Mouse (Mus musculus): ENCODE measurements around the gene Snrnp35.

DNA sequence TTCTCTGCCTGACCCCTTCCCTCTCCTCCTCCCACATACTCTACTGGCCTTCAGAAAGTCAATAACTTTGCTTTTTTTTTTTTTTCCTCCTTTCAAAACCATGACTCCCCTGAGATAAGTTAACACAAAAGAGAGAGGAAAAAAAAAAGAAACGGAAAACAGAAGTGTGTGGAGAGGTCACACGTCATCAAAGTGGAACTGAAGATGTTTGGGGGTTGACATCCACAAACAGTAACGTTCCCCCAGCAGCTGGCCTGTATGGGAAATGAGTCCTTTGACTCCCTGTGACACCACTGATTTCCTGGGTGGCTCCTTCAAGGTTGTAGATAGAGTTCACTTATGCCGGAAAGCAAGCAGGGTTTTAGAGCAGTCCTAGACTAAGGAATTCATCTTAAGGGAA is 2.8 kb upstream of the Snrnp35 start:
- TF ChIP-seq CTCF (IDR thresholded peaks at IDR 0.05; ENCODE audit: low read depth, low read length): no peak
- TF ChIP-seq GATA1 (IDR thresholded peaks at IDR 0.05; ENCODE audit: borderline replicate concordance, low read length): no peak
- no peak for TF ChIP-seq POLR2AphosphoS5 (IDR thresholded peaks at IDR 0.05; ENCODE audit: insufficient replicate concordance, low read depth, low read length)
- TF ChIP-seq TAL1 (conservative IDR thresholded peaks at IDR 0.05; ENCODE audit: low read depth, low read length): no peak

Measured in G1E (cell line).